Mouse (Mus musculus): Measurements from ENCODE around the gene Large2. TPM values are rescaled to one million over a fixed set of nuclear protein-coding genes. Genes with fewer than 3 reads are reported as not detected.

Gene Large2
- polyA plus RNA-seq, 1 experiment from 2014 or later, result 2.7 TPM

DNA sequence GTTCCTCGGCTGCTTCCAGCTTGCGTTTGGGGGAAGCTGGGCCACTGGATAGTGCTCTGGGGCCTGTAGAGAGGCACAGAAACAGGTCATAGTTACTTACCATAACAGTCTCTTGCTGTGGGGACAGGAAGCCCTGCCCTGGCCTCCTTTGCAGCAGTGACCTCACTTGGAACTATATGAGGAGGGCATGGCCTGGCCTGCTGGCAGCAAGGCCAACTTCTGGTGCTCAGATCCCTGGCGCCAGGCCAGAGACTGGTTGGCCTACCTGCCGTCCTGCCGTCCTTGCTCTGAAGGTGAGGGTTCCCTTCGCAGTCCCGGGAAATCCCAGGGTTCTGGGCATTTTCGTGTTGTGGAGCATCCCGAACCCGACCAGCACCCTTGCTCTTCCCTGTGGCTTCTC lies 37.0 kb upstream of the Large2 start:
- no peak overlapping the region for H3K4me3 ChIP-seq (ENCODE audit: low read depth, low read length)
- no peaks in the 10 kb centered on the region for H3K27me3 ChIP-seq (ENCODE audit: insufficient read depth, low read length)
- TF ChIP-seq EP300 (IDR thresholded peaks at IDR 0.05; ENCODE audit: low read depth) (no peak), CTCF (IDR thresholded peaks at IDR 0.05; ENCODE audit: low read depth) (no peak)
- peak; percentile 29 for DNase-seq
- H3K4me2 ChIP-seq (ENCODE audit: low read depth, low read length), result no peak overlapping the region
- 0 out of 2 replicates have a peak, but pooled peaks have one; percentile 5 for ATAC-seq
- H3K36me3 ChIP-seq (replicated peaks; ENCODE audit: insufficient read depth, low read length), result peaks cover 82% of the 10 kb centered on the region
- H3K9ac ChIP-seq (replicated peaks), result no peak overlapping the region
- H3K9me3 ChIP-seq (ENCODE audit: low read length), result no peaks in the 10 kb centered on the region
- 86% methylated on average over 10 of the region's 10 CpGs for WGBS (ENCODE audit: insufficient replicate concordance)
- no peak overlapping the region for H3K27ac ChIP-seq (ENCODE audit: low read depth)
- no peaks in the 10 kb centered on the region for H3K4me1 ChIP-seq (ENCODE audit: insufficient read depth)

DNA sequence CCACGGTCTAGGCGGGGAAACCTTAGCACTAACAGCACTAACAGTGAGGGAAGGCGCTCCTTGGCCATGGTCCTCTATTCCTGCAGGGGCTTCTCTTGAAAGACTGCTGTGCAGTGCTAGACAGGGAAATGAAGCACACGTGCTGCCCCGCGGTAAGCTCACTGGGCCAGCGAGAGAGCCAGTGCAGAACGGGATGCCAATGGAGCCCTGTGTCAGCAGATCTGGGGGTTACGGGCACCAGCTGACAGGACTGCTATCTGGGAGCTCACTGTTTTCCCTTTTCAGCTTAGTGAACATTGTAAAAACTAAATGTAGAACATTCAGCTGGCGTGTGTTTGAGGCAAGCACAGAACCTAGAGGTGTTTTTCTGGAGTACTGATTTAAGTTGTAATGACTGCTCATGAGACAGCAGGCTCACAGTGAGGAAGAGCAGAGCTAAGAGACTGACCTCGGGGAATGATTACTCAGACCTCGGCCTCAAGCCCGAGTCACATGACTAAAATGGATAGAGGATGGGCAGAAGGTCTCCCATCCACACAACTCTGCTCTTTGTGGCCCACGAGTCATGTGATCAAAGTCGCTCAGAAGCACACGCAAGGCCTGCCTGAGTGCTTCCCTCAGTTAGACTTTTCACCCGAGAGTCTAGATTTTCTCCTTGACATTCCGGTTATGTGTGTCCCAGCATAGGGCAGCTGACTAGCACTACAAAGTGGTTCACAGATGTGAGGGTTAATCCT lies 33.8 kb upstream of the Large2 start:
- ATAC-seq (no peak), DNase-seq (no peak)
- Histone ChIP-seq H3K4me2 (ENCODE audit: low read depth, low read length) (no peak overlapping the region), H3K9me3 (ENCODE audit: low read length) (no peaks in the 10 kb centered on the region), H3K4me1 (ENCODE audit: insufficient read depth) (no peaks in the 10 kb centered on the region), H3K9ac (replicated peaks) (no peak overlapping the region), H3K27ac (ENCODE audit: low read depth) (no peak overlapping the region), H3K27me3 (ENCODE audit: insufficient read depth, low read length) (no peaks in the 10 kb centered on the region), H3K36me3 (replicated peaks; ENCODE audit: insufficient read depth, low read length) (peaks cover 72% of the 10 kb centered on the region), H3K4me3 (ENCODE audit: low read depth, low read length) (no peak overlapping the region)
- TF ChIP-seq CTCF (IDR thresholded peaks at IDR 0.05; ENCODE audit: low read depth) (no peak), EP300 (IDR thresholded peaks at IDR 0.05; ENCODE audit: low read depth) (no peak)
- WGBS (ENCODE audit: insufficient replicate concordance), result 85% methylated on average over 18 of the region's 18 CpGs

DNA sequence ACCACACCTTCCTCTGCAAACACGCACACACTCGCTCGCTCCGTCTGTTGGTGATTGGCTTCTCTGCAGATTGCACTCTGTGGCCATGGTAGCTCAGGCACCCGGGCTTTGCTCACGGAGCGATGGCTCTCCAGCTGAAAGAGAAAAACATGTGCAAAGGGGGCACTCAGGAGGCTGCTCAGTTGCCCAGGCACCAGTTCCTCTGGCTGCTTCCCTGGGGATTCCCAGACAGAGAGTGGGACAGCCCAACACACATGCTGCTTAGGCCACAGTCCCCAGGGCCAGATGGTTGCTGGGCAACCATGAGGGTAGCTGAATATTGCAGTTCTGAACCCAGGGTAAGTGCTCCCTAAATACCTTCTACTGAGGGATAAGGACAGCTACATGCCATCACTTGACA lies 31.0 kb upstream of the Large2 start:
- ATAC-seq, result no peak
- no peak for DNase-seq
- H3K4me2 ChIP-seq (ENCODE audit: low read depth, low read length), result no peak overlapping the region
- 95% methylated on average over 7 of the region's 7 CpGs for WGBS (ENCODE audit: insufficient replicate concordance)
- H3K27me3 ChIP-seq (ENCODE audit: insufficient read depth, low read length), result peaks cover 2% of the 10 kb centered on the region
- no peaks in the 10 kb centered on the region for H3K9me3 ChIP-seq (ENCODE audit: low read length)
- no peaks in the 10 kb centered on the region for H3K4me1 ChIP-seq (ENCODE audit: insufficient read depth)
- TF ChIP-seq EP300 (IDR thresholded peaks at IDR 0.05; ENCODE audit: low read depth) (no peak), CTCF (IDR thresholded peaks at IDR 0.05; ENCODE audit: low read depth) (no peak)
- H3K36me3 ChIP-seq (replicated peaks; ENCODE audit: insufficient read depth, low read length), result peaks cover 49% of the 10 kb centered on the region
- no peak overlapping the region for H3K27ac ChIP-seq (ENCODE audit: low read depth)
- no peak overlapping the region for H3K9ac ChIP-seq (replicated peaks)
- H3K4me3 ChIP-seq (ENCODE audit: low read depth, low read length), result no peak overlapping the region

DNA sequence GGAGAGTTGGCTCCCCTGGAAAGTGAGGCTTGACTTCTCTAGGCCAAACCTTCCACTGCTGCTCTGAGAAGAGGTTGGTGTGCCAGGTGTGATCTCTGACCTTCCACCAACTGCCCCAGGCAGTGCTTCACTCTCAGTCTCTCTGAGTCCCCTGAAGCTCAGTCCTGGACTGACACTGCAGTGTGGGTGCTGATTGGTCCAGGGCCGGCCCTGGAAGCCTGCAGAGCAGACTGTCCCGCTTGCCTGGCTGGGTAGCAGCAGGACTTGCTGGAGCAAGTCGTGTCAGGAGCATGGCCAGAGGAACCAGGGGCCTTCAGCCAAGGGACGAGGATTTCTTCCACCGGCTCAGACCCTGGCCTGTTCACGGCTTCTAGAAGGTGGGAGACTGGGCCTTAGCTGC lies 30.1 kb upstream of the Large2 start:
- no peak for TF ChIP-seq CTCF (IDR thresholded peaks at IDR 0.05; ENCODE audit: low read depth)
- no peak for TF ChIP-seq EP300 (IDR thresholded peaks at IDR 0.05; ENCODE audit: low read depth)
- Histone ChIP-seq H3K9ac (replicated peaks) (no peak overlapping the region), H3K36me3 (replicated peaks; ENCODE audit: insufficient read depth, low read length) (peaks cover 39% of the 10 kb centered on the region), H3K27ac (ENCODE audit: low read depth) (no peak overlapping the region), H3K9me3 (ENCODE audit: low read length) (no peaks in the 10 kb centered on the region), H3K4me1 (ENCODE audit: insufficient read depth) (no peaks in the 10 kb centered on the region), H3K4me2 (ENCODE audit: low read depth, low read length) (no peak overlapping the region), H3K4me3 (ENCODE audit: low read depth, low read length) (no peak overlapping the region), H3K27me3 (ENCODE audit: insufficient read depth, low read length) (peaks cover 8% of the 10 kb centered on the region)
- ATAC-seq (no peak), DNase-seq (no peak)
- WGBS (ENCODE audit: insufficient replicate concordance), result 78% methylated on average over 6 of the region's 6 CpGs

DNA sequence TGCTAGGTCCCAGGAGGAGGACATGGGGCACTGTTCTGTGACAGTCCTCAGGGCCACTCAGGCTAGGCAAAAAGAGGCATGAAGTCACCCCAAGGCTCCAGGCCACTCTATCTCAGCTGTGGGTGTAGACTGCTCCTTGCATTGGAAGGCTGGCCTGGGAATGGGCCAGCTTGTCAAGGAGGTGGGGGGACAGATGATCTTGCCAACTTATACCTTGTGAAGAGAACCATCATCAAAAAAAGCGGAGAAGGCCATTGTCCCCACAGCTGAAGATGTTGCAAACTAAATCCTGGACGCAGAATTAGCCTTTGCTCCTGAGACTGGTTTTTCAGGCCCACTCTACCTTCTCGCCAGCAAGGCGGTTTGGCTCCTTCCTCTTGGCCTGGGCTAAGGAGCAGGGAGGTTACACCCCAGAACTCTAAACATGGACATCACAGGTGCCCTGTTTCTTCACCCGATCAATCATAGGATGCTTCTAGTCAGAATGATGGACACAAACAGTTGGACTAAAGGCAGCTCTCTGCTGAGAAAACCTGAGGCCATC lies 29.2 kb upstream of the Large2 start:
- Histone ChIP-seq H3K9ac (replicated peaks) (no peak overlapping the region), H3K4me3 (ENCODE audit: low read depth, low read length) (no peak overlapping the region), H3K27ac (ENCODE audit: low read depth) (no peak overlapping the region), H3K27me3 (ENCODE audit: insufficient read depth, low read length) (peaks cover 8% of the 10 kb centered on the region), H3K4me1 (ENCODE audit: insufficient read depth) (no peaks in the 10 kb centered on the region), H3K4me2 (ENCODE audit: low read depth, low read length) (no peak overlapping the region), H3K36me3 (replicated peaks; ENCODE audit: insufficient read depth, low read length) (peaks cover 30% of the 10 kb centered on the region), H3K9me3 (ENCODE audit: low read length) (no peaks in the 10 kb centered on the region)
- 88% methylated on average over 5 of the region's 5 CpGs for WGBS (ENCODE audit: insufficient replicate concordance)
- TF ChIP-seq CTCF (IDR thresholded peaks at IDR 0.05; ENCODE audit: low read depth), result no peak
- TF ChIP-seq EP300 (IDR thresholded peaks at IDR 0.05; ENCODE audit: low read depth), result no peak
- DNase-seq (no peak), ATAC-seq (no peak)

DNA sequence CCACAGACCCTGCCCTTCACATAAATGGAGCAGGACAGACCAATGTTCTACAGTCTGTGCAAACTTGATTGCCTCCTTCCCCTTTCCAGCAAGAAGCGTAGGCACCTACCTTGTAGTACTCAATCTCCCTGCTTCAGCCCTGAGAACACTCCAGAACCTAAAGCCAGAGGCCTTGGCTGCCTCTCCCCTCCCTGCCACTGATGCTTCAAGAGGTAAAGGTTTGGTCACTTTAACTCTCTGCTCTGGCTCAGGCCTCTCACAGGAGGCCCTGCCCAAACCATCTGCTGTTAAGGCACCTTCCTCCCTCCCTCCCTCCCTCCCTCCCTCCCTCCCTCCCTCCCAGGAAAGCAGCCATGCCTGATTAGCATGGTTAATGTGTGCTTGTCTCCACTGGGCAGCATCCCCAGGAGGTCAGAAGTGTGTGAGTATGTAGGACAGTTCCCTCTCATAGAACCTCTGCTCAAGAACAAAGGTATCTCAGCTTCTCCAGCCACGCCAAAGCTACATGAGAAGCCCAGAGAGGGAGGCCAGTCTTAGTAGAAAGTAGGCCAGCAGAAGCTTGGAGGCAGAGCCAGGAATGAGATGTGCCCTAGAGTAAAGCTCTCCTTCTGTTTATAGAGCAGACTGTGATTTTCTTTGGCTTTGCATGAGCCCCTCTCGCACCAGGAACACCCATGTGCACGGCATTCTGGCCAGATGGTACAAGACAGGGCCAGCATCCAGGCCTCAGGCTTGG lies 28.1 kb upstream of the Large2 start:
- peak; percentile 38 for ATAC-seq
- no peak overlapping the region for H3K4me3 ChIP-seq (ENCODE audit: low read depth, low read length)
- H3K27ac ChIP-seq (ENCODE audit: low read depth), result no peak overlapping the region
- no peak overlapping the region for H3K9ac ChIP-seq (replicated peaks)
- no peaks in the 10 kb centered on the region for H3K4me1 ChIP-seq (ENCODE audit: insufficient read depth)
- H3K4me2 ChIP-seq (ENCODE audit: low read depth, low read length), result no peak overlapping the region
- TF ChIP-seq EP300 (IDR thresholded peaks at IDR 0.05; ENCODE audit: low read depth), result no peak
- TF ChIP-seq CTCF (IDR thresholded peaks at IDR 0.05; ENCODE audit: low read depth), result no peak
- no peak for DNase-seq
- peaks cover 8% of the 10 kb centered on the region for H3K27me3 ChIP-seq (ENCODE audit: insufficient read depth, low read length)
- WGBS (ENCODE audit: insufficient replicate concordance), result 78% methylated on average over 4 of the region's 4 CpGs
- H3K36me3 ChIP-seq (replicated peaks; ENCODE audit: insufficient read depth, low read length), result peaks cover 20% of the 10 kb centered on the region
- H3K9me3 ChIP-seq (ENCODE audit: low read length), result no peaks in the 10 kb centered on the region
